Mouse (Mus musculus) activated CD4-positive, CD25-positive, alpha-beta regulatory T cell, adult 9 weeks (primary cell): ENCODE results near the gene Lyl1. TPM values are rescaled to one million over a fixed set of nuclear protein-coding genes. Genes with fewer than 3 reads are reported as not detected.

Experiments
- polyA plus RNA-seq: library from polyadenylated mRNA; unstranded; fragments of 100-300 nt; shearing (Covaris generic); gene quantifications from one replicate; pipeline ENCODE4 v1.2.1, GENCODE M21; 2017

Gene Lyl1
- 0.60 TPM for polyA plus RNA-seq

GRCm38 (mm10) chr8:84700941-84701911, at the start of gene Lyl1:
TSS of gene Lyl1 (plus strand) at chr8:84701457.

DNA sequence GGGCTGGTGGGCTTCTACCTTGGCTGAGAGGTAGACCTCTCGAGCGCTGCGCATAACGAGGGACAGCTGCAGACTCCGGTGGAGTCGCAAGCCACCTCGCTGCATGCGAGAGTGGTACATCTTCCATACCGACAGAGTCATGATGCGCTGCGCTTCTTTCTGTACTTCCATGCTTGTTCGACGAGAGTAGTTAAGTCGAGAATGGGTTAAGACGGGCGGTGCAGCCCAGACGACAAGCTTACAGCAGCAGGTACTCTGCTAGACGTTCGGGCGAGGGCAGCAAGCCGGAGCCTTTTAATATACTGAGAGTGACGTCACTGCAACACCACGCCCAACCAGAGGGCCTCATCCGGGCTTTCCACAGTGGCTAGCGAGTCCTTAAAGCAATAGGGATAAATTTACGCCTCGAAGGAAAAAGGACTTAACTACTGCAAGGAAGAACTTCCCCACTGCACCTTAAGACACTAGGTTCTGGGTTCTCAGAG, 38.6 kb upstream of the Lyl1 start, which contains the start of gene Ier2:
Ier2 (minus strand) TSS at position 272 of the 485 bp plus-strand sequence.

DNA sequence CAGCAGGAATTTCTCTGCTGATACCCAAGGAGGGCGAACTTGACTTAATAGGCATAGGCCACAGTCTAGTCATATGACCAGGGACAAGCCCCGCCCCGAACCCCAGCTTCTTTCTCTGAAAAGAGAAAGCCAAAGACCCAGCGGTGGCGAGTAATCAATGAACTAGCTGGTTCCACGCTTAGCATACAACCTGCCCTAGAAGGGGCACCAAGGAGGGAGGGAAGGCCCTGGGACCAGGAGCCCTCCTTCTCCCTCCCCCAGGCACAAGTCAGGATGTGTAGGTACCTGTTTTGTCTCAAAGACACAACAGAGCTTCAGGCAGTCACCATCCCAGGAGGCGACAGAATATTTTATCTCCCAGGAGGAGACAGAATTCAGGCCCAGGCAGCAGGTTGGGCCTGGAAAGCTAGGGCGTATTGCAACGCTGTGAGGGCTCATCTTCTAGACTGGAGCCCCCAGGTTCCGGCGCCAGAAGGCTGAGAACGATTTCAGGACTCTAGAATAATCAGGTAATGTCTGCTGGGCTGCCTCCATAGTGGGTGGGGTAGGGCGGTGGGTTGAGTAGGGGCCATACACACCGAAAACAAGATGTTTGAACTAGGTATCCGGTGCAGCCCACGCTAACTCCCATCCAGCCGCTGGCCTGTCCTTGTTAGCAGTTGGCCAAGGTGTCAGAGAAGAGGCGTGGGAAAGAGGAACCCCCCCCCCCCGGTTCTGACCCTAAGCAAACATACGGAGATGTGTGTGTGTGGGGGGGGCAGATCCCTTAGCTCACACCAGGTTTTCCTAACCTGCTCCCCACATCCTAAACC, 14.9 kb upstream of the Lyl1 start, which contains the start of gene Trmt1:
Trmt1 (plus strand) TSS at position 117 of the 812 bp plus-strand sequence.

DNA sequence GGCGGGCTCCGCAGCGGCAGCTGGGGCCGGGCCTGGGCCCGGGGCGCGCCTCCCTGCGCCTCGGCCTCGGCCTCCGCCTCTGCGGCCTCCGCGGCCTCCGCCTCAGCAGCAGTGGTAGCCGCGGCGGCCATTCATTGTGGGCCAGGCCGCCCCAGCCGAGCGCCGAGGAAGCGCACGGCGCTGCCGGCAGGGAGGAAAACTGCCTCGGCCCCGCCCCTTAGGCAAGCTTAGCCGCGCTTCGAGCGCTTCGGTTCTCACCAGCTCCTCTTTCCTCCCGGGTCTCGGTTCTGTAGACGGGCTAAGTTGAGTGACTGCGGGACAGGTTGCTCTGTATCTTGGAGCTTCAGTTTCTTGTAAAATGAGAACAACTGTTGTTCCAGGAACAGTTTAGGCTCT, 13.6 kb upstream of the Lyl1 start, which contains the start of gene Nacc1:
Nacc1 (minus strand) TSS at position 158 of the 396 bp plus-strand sequence.

GRCm38 (mm10) chr8:84722850-84723570, 21.8 kb downstream of the Lyl1 start, which contains the start of gene G430095P16Rik:
TSS of gene G430095P16Rik (plus strand) at chr8:84723007.

Other genes with a start within 250 kb of the Lyl1 start
- gene Ier2, start 38.6 kb upstream of the Lyl1 start, polyA plus RNA-seq, result 142 TPM
- 62.5 TPM for gene Trmt1, start 15.2 kb upstream of the Lyl1 start, polyA plus RNA-seq
- gene Nacc1, start 13.6 kb upstream of the Lyl1 start, polyA plus RNA-seq, result 4.2 TPM
- 23.0 TPM for gene G430095P16Rik, start 21.6 kb downstream of the Lyl1 start, polyA plus RNA-seq
- 3.0 TPM for gene Nfix, start 98.9 kb downstream of the Lyl1 start, polyA plus RNA-seq
- 6.8 TPM for gene Dand5, start 121.4 kb downstream of the Lyl1 start, polyA plus RNA-seq
- 27.8 TPM for gene Gadd45gip1, start 130.1 kb downstream of the Lyl1 start, polyA plus RNA-seq
- gene Rad23a, start 139.2 kb downstream of the Lyl1 start, polyA plus RNA-seq, result 189 TPM
- 587 TPM for gene Calr, start 145.5 kb downstream of the Lyl1 start, polyA plus RNA-seq
- gene Farsa, start 155.5 kb downstream of the Lyl1 start, polyA plus RNA-seq, result 97.7 TPM
- gene Syce2, start 170.7 kb downstream of the Lyl1 start, polyA plus RNA-seq, result 7.7 TPM
- 39.4 TPM for gene Gcdh, start 192.5 kb downstream of the Lyl1 start, polyA plus RNA-seq
- gene Klf1, start 200.5 kb downstream of the Lyl1 start, polyA plus RNA-seq, result 1.1 TPM
- gene Dnase2a, start 207.1 kb downstream of the Lyl1 start, polyA plus RNA-seq, result 18.9 TPM
- gene Mast1, start 235.9 kb downstream of the Lyl1 start, polyA plus RNA-seq, result 1.1 TPM
- 0.31 TPM for gene Rtbdn, start 245.5 kb downstream of the Lyl1 start, polyA plus RNA-seq